Mouse (Mus musculus) stomach, postnatal 0 days (tissue): ENCODE data around the gene Sgms1.

Source experiments
- CTCF ChIP-seq: IDR thresholded peaks from 2 replicates; pipeline ENCODE4 v1.5.1; 2016; ENCODE audit warnings: antibody characterized with exemption, low read depth, mild to moderate bottlenecking, moderate library complexity
- EP300 ChIP-seq: optimal IDR thresholded peaks from 2 replicates; pipeline ENCODE3; 2016; ENCODE audit warnings: antibody characterized with exemption

GRCm38 (mm10) chr19:32393092-32393745 lies 3.7 kb upstream of the Sgms1 start:
- TF ChIP-seq CTCF (no peak), EP300 (no peak)
